ENCODE assay signal across 29 mouse cellular contexts in the genomic region with DNA sequence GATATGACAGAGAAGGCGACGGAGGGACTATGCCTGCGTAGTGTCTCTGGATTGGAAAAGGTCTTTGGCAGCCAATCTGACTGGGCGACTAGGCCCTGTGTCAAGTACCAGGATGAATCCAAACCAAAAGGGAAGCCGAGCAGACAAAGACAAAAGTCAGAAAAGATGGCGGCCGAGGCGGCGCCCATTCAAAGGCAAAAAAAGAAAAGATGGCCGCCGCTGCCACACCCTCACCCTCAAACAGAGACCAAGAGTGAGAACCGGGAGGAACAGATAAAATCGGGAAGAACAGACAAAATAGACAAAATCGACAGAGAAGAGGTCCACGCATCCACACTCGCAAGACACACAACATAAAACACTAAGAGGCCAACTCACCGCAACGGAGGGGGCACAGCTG.
"Had no signal": no experiment of that assay in that cellular context is flagged by ENCODE, and none has a peak within 500 bp of the region (broad histone marks: within the 10 kb centered on the region; RNA-seq: fewer than 3 reads in every experiment).

No protein-coding gene starts in this region.

- H3K9me3 ChIP-seq: heart, embryonic 13.5 days; heart, embryonic 15.5 days; hindbrain, embryonic 13.5 days; hindbrain, embryonic 15.5 days; limb, embryonic 10.5 days; limb, embryonic 12.5 days; liver, embryonic 13.5 days; liver, embryonic 15.5 days had no signal

- H3K36me3 ChIP-seq: heart, embryonic 13.5 days; heart, embryonic 15.5 days; hindbrain, embryonic 13.5 days; hindbrain, embryonic 15.5 days; kidney, embryonic 15.5 days; limb, embryonic 10.5 days; limb, embryonic 12.5 days; liver, embryonic 13.5 days; liver, embryonic 15.5 days had no signal

- H3K4me1 ChIP-seq: heart, embryonic 13.5 days; heart, embryonic 15.5 days; hindbrain, embryonic 13.5 days; hindbrain, embryonic 15.5 days; kidney, embryonic 15.5 days; limb, embryonic 10.5 days; limb, embryonic 12.5 days; liver, embryonic 13.5 days; liver, embryonic 15.5 days had no signal

- H3K4me3 ChIP-seq: gastrocnemius, adult 2 months; heart, adult 2 months; heart, embryonic 13.5 days; heart, embryonic 15.5 days; hindbrain, embryonic 13.5 days; hindbrain, embryonic 15.5 days; kidney, embryonic 15.5 days; layer of hippocampus, adult 2 months; left cerebral cortex, adult 2 months; limb, embryonic 10.5 days; limb, embryonic 12.5 days; liver, embryonic 13.5 days; liver, embryonic 15.5 days had no signal

- ATAC-seq: hindbrain, postnatal 0 days; intestine, embryonic 16.5 days; liver, postnatal 0 days had no signal

- DNase-seq: gastrocnemius, adult 2 months; gastrocnemius, postnatal 10 days; gastrocnemius, postnatal 25 days; heart, adult 11 months; heart, adult 2 months; heart, postnatal 14 days; heart, postnatal 36 days; kidney, adult 11 months; kidney, adult 2 months; kidney, adult 9 months; kidney, postnatal 14 days; kidney, postnatal 36 days; layer of hippocampus, adult 9-11 months; layer of hippocampus, postnatal 36 days; liver; liver, embryonic 13.5 days; liver, postnatal 0 days had no signal

- H3K27me3 ChIP-seq: heart, embryonic 13.5 days; heart, embryonic 15.5 days; hindbrain, embryonic 13.5 days; hindbrain, embryonic 15.5 days; kidney, embryonic 15.5 days; limb, embryonic 12.5 days; liver, embryonic 13.5 days; liver, embryonic 15.5 days had no signal
